ENCODE assay signal across 23 mouse cellular contexts in genomic region chr15:12553211-12553610, GRCm38 (mm10).
DNase-seq lines count a peak whose midpoint lies in the region; ATAC-seq and TF ChIP-seq lines count a peak whose summit lies in the region.
"Had no signal": no experiment of that assay in that cellular context is flagged by ENCODE, and none has a peak within 500 bp of the region (broad histone marks: within the 10 kb centered on the region; RNA-seq: fewer than 3 reads in every experiment).

No protein-coding gene starts in this region.

- H3K36me3 ChIP-seq in intestine, embryonic 14.5 days (ENCODE audit: control insufficient read depth, insufficient read depth, low read length): no peaks in the 10 kb centered on the region
- H3K36me3 ChIP-seq in intestine, embryonic 16.5 days (ENCODE audit: control insufficient read depth, insufficient read depth, low read length): no peaks in the 10 kb centered on the region
- no peaks in the 10 kb centered on the region for H3K36me3 ChIP-seq in stomach, embryonic 14.5 days (ENCODE audit: control insufficient read depth, insufficient read depth, low read length)
- no peaks in the 10 kb centered on the region; the same call in 1 of the 2 replicates for H3K36me3 ChIP-seq in stomach, postnatal 0 days (ENCODE audit: control insufficient read depth, insufficient read depth, low read length)
- H3K36me3 ChIP-seq: forebrain, embryonic 10.5 days had no signal

- WGBS in intestine, embryonic 14.5 days: 38% methylated on average over 3 of the region's 3 CpGs
- WGBS in intestine, embryonic 16.5 days: 50% methylated on average over 3 of the region's 3 CpGs
- WGBS in stomach, embryonic 14.5 days: 37% methylated on average over 3 of the region's 3 CpGs
- 45% methylated on average over 3 of the region's 3 CpGs for whole genome bisulfite sequencing in stomach, postnatal 0 days

- no peak overlapping the region for H3K9ac ChIP-seq in intestine, embryonic 14.5 days (ENCODE audit: low read length)
- no peak overlapping the region for H3K9ac ChIP-seq in intestine, embryonic 16.5 days (ENCODE audit: low read depth, low read length)
- H3K9ac ChIP-seq in stomach, embryonic 14.5 days (replicated peaks; ENCODE audit: low read depth, low read length): no peak overlapping the region
- H3K9ac ChIP-seq in stomach, postnatal 0 days (ENCODE audit: low read length): no peak overlapping the region
- H3K9ac ChIP-seq: forebrain, embryonic 13.5 days; hindbrain, embryonic 14.5 days had no signal

- ATAC-seq in intestine, embryonic 14.5 days (replicated peaks; ENCODE audit: low FRiP score, low TSS enrichment, low read depth): 0 out of 2 replicates have a peak, but pooled peaks have one; percentile 3
- no peak for ATAC-seq in intestine, embryonic 16.5 days
- no peak for ATAC-seq in stomach, embryonic 14.5 days (ENCODE audit: insufficient number of reproducible peaks, insufficient read depth, low FRiP score, low read depth)
- no peak for ATAC-seq in stomach, postnatal 0 days (ENCODE audit: low FRiP score, low TSS enrichment)
- ATAC-seq: activated CD4-positive, CD25-positive, alpha-beta regulatory T cell, adult 4 months; forebrain, embryonic 13.5 days; forebrain, embryonic 16.5 days; hindbrain, postnatal 0 days; inflammation-experienced regulatory T-cells, adult 6 months had no signal

- no peak overlapping the region for H3K4me3 ChIP-seq in gastrocnemius, adult 2 months
- H3K4me3 ChIP-seq in intestine, embryonic 14.5 days (ENCODE audit: low read depth, low read length): no peak overlapping the region
- H3K4me3 ChIP-seq in intestine, embryonic 16.5 days (ENCODE audit: low read length): no peak overlapping the region
- H3K4me3 ChIP-seq in stomach, embryonic 14.5 days (ENCODE audit: low read depth, low read length): no peak overlapping the region
- H3K4me3 ChIP-seq in stomach, postnatal 0 days (ENCODE audit: low read depth, low read length): no peak overlapping the region
- H3K4me3 ChIP-seq: forebrain, embryonic 10.5 days; forebrain, embryonic 13.5 days had no signal

- no peak for TF ChIP-seq CTCF in gastrocnemius, adult 2 months (IDR thresholded peaks at IDR 0.05)
- TF ChIP-seq CTCF in stomach, postnatal 0 days (IDR thresholded peaks at IDR 0.05; ENCODE audit: low read depth): no peak

- no peak for TF ChIP-seq EP300 in stomach, postnatal 0 days (optimal IDR thresholded peaks at IDR 0.05)

- intact Hi-C loops in gastrocnemius, adult 2 months (cut with DNase I): no loop called here
- intact Hi-C loops in heart, postnatal 14 days (cut with DNase I): no loop called here

- no peak for DNase-seq in gastrocnemius, adult 2 months
- no peak for DNase-seq in gastrocnemius, postnatal 10 days
- peak; percentile 39 to 76 for DNase-seq in heart, adult 9 months (ENCODE audit: low spot score in 2 of 2)
- no peak for DNase-seq in heart, postnatal 14 days
- no peak for DNase-seq in intestine, embryonic 14.5 days (ENCODE audit: low spot score)
- no peak for DNase-seq in stomach, postnatal 0 days (ENCODE audit: low spot score)
- DNase-seq: adrenal gland, adult 8-10 months; adrenal gland, postnatal 25 days; cerebellum, adult 18-20 months; cerebellum, adult 9-10 months; cerebellum, postnatal 14 days; gastrocnemius, postnatal 25 days; heart, postnatal 36 days; kidney, adult 11 months had no signal

- peak overlapping the region; percentile 72 for H3K27ac ChIP-seq in gastrocnemius, adult 2 months
- H3K27ac ChIP-seq in intestine, embryonic 14.5 days (ENCODE audit: low read depth): peak overlapping the region; percentile 51; the same call in 1 of the 2 replicates
- H3K27ac ChIP-seq in intestine, embryonic 16.5 days (ENCODE audit: low read length): no peak overlapping the region
- H3K27ac ChIP-seq in stomach, embryonic 14.5 days (ENCODE audit: low read length): peak overlapping the region; percentile 52; the same call in 1 of the 2 replicates
- no peak overlapping the region for H3K27ac ChIP-seq in stomach, postnatal 0 days (replicated peaks)
- H3K27ac ChIP-seq: forebrain, embryonic 10.5 days; forebrain, embryonic 13.5 days; hindbrain, embryonic 14.5 days; hindbrain, postnatal 0 days had no signal

- peaks cover 18% of the 10 kb centered on the region for H3K4me1 ChIP-seq in intestine, embryonic 14.5 days (replicated peaks; ENCODE audit: control insufficient read depth, insufficient read depth, low read length)
- peaks cover 12% of the 10 kb centered on the region; the same call in 1 of the 2 replicates for H3K4me1 ChIP-seq in intestine, embryonic 16.5 days (ENCODE audit: control insufficient read depth, insufficient read depth, low read length)
- H3K4me1 ChIP-seq in stomach, embryonic 14.5 days (ENCODE audit: control insufficient read depth, insufficient read depth, low read length): peaks cover 21% of the 10 kb centered on the region
- H3K4me1 ChIP-seq in stomach, postnatal 0 days (replicated peaks; ENCODE audit: control insufficient read depth, insufficient read depth): no peaks in the 10 kb centered on the region

- H3K27me3 ChIP-seq in intestine, embryonic 14.5 days (replicated peaks; ENCODE audit: control insufficient read depth, insufficient read depth, low read length): no peaks in the 10 kb centered on the region
- H3K27me3 ChIP-seq in intestine, embryonic 16.5 days (replicated peaks; ENCODE audit: control insufficient read depth, insufficient read depth, low read length): no peaks in the 10 kb centered on the region
- H3K27me3 ChIP-seq in stomach, embryonic 14.5 days (ENCODE audit: control insufficient read depth, insufficient read depth, low read length): no peaks in the 10 kb centered on the region
- no peaks in the 10 kb centered on the region for H3K27me3 ChIP-seq in stomach, postnatal 0 days (ENCODE audit: control insufficient read depth, insufficient read depth, low read length)

- H3K4me2 ChIP-seq in intestine, embryonic 14.5 days (ENCODE audit: low read length): 0 out of 2 replicates have a peak overlapping the region, but pooled peaks have one; percentile 6
- no peak overlapping the region for H3K4me2 ChIP-seq in intestine, embryonic 16.5 days (ENCODE audit: low read depth, low read length)
- no peak overlapping the region for H3K4me2 ChIP-seq in stomach, embryonic 14.5 days (replicated peaks; ENCODE audit: low read depth, low read length)
- H3K4me2 ChIP-seq in stomach, postnatal 0 days (replicated peaks; ENCODE audit: low read depth): no peak overlapping the region
- H3K4me2 ChIP-seq: forebrain, embryonic 13.5 days; hindbrain, embryonic 14.5 days had no signal

- no peaks in the 10 kb centered on the region for H3K9me3 ChIP-seq in intestine, embryonic 14.5 days (ENCODE audit: control insufficient read depth, low read length)
- no peaks in the 10 kb centered on the region for H3K9me3 ChIP-seq in intestine, embryonic 16.5 days (ENCODE audit: control insufficient read depth, low read length)
- H3K9me3 ChIP-seq in stomach, embryonic 14.5 days (ENCODE audit: control insufficient read depth, low read depth, low read length): no peaks in the 10 kb centered on the region
- H3K9me3 ChIP-seq in stomach, postnatal 0 days (ENCODE audit: control insufficient read depth, low read length): no peaks in the 10 kb centered on the region
- H3K9me3 ChIP-seq: forebrain, embryonic 10.5 days; forebrain, embryonic 13.5 days had no signal

Comparison
In these comparisons a context has a peak if more than half of its experiments do, and no peak if none do; other contexts are left out.
1. DNase-seq: peak in heart, adult 9 months (2 of 2); none in gastrocnemius, adult 2 months (single experiment), gastrocnemius, postnatal 10 days (single experiment), heart, postnatal 14 days (0 of 2), intestine, embryonic 14.5 days (single experiment) and stomach, postnatal 0 days (single experiment).
2. H3K27ac ChIP-seq: peak in gastrocnemius, adult 2 months (single experiment), intestine, embryonic 14.5 days (single experiment) and stomach, embryonic 14.5 days (single experiment); none in intestine, embryonic 16.5 days (single experiment) and stomach, postnatal 0 days (single experiment).